Mouse (Mus musculus) embryo, embryonic 9.5 days (tissue): ENCODE measurements around the gene Cbx4.

Source experiments
- DNase-seq: peaks from one replicate; pipeline ENCODE4 v3.0.0-alpha.2; 2017; ENCODE audit errors: extremely low spot score

Gene Cbx4

GRCm38 (mm10) chr11:119086144-119086971 lies at the start of gene Cbx4:
Gene Cbx4 (minus strand): TSS chr11:119086221.
- peak; percentile 94 for DNase-seq

- no peak for DNase-seq
Observed at GRCm38 (mm10) chr11:119134586-119134985, 48.6 kb upstream of the Cbx4 start.

- DNase-seq = no peak
Observed at GRCm38 (mm10) chr11:119133437-119134221, 47.6 kb upstream of the Cbx4 start.

GRCm38 (mm10) chr11:119132198-119133035 lies 46.4 kb upstream of the Cbx4 start:
- DNase-seq = no peak

GRCm38 (mm10) chr11:119130081-119130765 lies 44.2 kb upstream of the Cbx4 start:
- peak; percentile 21 for DNase-seq

- DNase-seq = no peak
Observed at GRCm38 (mm10) chr11:119129281-119130058, 43.4 kb upstream of the Cbx4 start.

GRCm38 (mm10) chr11:119128668-119129280 lies 42.8 kb upstream of the Cbx4 start:
- no peak for DNase-seq

GRCm38 (mm10) chr11:119127686-119128473 lies 41.9 kb upstream of the Cbx4 start:
- no peak for DNase-seq

GRCm38 (mm10) chr11:119127147-119127546 lies 41.1 kb upstream of the Cbx4 start:
- DNase-seq = no peak

- DNase-seq = peak; percentile 65
Observed at GRCm38 (mm10) chr11:119125929-119126861, 40.2 kb upstream of the Cbx4 start.

- DNase-seq = no peak
Observed at GRCm38 (mm10) chr11:119124536-119124935, 38.5 kb upstream of the Cbx4 start.

GRCm38 (mm10) chr11:119123522-119124319 lies 37.7 kb upstream of the Cbx4 start:
- no peak for DNase-seq

GRCm38 (mm10) chr11:119122396-119122795 lies 36.4 kb upstream of the Cbx4 start:
- DNase-seq = no peak

- no peak for DNase-seq
Observed at GRCm38 (mm10) chr11:119118905-119119304, 32.9 kb upstream of the Cbx4 start.

GRCm38 (mm10) chr11:119117945-119118344 lies 31.9 kb upstream of the Cbx4 start:
- no peak for DNase-seq

- DNase-seq = no peak
Observed at GRCm38 (mm10) chr11:119116992-119117391, 31.0 kb upstream of the Cbx4 start.

GRCm38 (mm10) chr11:119112721-119113120 lies 26.7 kb upstream of the Cbx4 start:
- no peak for DNase-seq
